Mouse (Mus musculus) mature B cell (primary cell): ENCODE results near the gene Trdn.

Experiments used
- in situ Hi-C: fragments of 300-500 bp; cut with MboI; formaldehyde crosslinking; loops from 2 replicates; pipeline ENCODE4 v1.14.3; 2019

Gene Trdn

DNA sequence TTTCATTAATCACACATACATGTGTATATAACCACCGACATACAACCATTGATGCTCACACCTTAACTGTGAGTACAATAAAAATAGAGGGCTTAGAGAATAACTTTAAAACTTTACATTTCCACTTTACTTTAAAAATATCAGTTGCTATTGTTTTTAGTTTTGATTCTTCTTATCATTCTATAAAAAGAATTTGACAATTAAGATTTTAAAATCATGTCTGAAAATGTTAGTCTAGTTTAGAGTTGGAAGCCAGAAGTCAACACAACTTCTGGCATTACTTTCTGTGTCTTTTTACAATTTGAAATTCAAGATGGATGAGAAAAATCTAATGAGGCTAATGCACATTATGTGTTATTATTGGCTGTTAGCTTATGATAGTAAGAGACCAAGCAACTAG is at the start of gene Trdn:
Gene Trdn (plus strand): TSS at position 301 of the 400 bp plus-strand sequence.
- in situ Hi-C loops, result no loop called here

GRCm38 (mm10) chr10:33060771-33061170 is 19.6 kb upstream of the Trdn start:
- in situ Hi-C loops, result no loop called here

GRCm38 (mm10) chr10:33065566-33065965 is 14.8 kb upstream of the Trdn start:
- in situ Hi-C loops, result no loop called here

DNA sequence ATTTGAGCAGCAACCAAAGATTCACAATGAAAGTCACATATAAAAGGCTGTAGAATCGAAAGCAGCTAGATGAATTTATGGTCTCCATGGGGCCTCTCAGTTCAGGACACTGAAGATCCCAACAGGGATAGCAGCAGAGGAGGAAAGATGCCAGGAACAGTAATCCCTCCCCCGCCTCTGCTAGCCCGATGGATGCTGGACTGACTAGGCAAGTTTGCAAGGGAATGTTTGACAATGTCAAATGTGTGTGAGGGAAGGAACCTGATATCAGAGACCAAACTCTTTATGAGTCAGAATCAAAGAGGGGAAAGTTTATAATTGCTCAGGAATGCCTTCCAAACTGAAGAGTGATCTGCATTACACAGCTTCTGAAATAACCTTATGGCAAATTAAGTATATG is 7.2 kb upstream of the Trdn start:
- in situ Hi-C loops, result no loop called here

DNA sequence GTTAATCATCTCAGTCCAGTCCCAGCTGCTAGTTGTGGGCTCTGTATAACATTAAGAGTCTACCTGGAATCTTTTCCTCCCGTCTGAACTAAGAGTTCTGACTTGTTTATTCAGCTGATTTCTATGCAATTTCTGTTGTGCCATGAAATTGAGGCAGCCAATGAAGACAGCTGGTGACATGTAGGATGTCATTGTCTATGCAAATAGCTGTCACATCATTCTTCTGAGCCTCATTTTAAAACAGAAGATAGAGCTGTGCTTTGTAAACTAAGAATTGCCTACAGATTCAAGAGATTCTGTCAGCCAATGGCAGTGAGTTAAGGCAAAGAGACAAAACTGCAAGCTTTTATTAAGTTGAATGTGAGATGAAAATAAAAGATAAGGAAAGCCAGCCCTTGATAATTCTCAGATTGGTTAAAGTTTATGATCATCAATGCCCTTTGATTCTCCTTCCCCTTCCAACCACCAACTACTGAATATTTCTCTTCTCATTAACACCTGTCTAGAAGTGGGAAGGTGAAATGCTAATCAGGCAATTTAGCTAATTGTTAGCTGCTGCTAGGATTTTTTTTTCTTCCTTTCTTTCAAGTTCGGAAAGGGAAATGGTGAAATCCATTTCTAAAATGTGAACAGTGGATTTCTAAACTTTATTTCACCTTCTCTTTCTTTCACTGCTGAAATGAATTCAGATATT is 1.9 kb downstream of the Trdn start:
- in situ Hi-C loops, result no loop called here

DNA sequence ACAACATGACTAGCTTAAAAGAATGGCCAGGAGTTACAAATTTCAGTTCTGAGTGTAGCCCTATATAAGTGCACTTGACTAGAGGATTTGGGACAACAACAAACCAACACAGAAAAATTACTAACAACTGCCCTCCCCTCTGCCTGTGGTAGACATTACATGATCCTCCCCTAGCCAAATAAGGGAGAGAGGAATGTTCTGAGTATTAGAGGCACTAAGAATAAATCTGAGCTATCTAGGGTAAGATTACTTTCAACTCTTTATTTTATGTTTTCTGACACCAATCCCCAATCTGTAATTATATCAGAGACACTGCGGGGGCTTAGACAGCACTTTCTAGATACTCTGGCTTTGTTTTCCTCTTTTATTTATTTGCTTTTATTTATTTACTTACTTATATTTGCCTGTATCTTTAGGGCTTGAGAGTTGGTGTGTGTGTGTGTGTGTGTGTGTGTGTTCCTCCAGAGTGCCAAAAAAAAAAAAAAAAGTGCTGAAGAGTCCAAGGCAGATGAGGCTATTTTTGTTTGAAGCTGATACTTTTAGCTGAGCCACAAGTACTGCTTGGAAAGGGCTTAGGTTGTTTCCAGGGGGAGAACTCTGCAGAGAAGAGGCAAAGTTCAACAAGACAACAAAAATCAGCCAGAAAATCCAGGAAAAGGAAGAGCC is 2.7 kb downstream of the Trdn start:
- in situ Hi-C loops, result no loop called here

- in situ Hi-C loops, result no loop called here
Observed at GRCm38 (mm10) chr10:33083627-33084158, 3.3 kb downstream of the Trdn start.

DNA sequence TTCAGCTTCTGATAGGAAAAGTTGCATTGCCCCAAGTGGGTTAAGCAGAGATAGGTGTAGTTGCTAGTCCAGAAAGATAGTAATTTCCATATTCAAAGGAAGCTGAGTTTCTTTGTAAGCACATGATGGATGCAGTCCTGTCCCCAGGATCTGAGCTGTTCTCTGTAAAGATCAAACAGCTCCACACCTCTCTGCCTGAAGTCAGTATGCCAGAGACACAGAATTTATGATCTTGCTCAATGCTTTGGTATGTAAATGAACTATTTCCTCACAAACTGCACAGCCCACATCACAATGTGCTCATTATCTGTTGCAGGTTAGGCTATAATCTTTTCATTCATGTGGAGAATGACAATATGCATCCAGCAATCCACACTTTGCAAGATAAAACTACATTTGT is 8.0 kb downstream of the Trdn start:
- in situ Hi-C loops, result no loop called here

GRCm38 (mm10) chr10:33092400-33092799 is 12.0 kb downstream of the Trdn start:
- in situ Hi-C loops, result no loop called here

DNA sequence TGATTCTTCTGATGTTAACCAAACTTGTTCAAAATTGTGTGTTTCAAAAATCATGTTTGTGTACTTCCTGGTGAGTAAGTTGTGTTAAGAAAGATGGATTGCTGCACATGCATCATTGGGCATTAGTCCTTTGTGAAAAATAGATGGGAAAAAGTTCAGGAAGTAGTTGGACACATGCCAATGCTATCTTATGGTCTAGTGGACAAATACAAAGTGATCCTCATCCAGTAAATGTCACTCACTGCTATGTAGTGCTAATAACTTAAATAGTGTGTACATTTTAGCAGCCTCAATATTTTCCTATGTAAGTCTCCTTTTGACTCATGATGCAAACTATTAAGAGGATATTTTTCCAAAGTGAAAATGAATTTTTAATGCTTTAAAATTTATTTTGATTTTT is 27.6 kb downstream of the Trdn start:
- in situ Hi-C loops, result no loop called here

DNA sequence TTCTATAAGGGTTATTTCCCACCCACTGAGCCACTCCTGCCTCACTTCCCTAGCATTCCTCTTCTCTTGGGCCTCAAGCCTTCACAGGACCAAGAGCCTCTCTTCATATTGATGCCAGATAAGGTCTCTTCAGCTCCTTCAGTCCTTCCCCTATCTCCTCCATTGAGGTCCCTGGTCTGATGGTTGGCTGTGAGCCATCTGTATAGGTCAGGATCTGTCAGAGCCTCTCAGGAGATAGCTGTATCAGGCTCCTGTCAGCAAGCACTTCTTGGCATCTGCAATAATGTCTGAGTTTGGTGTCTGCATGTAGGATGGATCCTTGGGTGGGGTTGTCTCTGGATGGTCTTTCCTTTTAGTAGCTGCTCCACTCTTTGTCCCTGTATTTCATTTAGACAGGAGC is 42.7 kb downstream of the Trdn start:
- in situ Hi-C loops, result no loop called here

GRCm38 (mm10) chr10:33144911-33145310 is 64.6 kb downstream of the Trdn start:
- in situ Hi-C loops, result no loop called here

DNA sequence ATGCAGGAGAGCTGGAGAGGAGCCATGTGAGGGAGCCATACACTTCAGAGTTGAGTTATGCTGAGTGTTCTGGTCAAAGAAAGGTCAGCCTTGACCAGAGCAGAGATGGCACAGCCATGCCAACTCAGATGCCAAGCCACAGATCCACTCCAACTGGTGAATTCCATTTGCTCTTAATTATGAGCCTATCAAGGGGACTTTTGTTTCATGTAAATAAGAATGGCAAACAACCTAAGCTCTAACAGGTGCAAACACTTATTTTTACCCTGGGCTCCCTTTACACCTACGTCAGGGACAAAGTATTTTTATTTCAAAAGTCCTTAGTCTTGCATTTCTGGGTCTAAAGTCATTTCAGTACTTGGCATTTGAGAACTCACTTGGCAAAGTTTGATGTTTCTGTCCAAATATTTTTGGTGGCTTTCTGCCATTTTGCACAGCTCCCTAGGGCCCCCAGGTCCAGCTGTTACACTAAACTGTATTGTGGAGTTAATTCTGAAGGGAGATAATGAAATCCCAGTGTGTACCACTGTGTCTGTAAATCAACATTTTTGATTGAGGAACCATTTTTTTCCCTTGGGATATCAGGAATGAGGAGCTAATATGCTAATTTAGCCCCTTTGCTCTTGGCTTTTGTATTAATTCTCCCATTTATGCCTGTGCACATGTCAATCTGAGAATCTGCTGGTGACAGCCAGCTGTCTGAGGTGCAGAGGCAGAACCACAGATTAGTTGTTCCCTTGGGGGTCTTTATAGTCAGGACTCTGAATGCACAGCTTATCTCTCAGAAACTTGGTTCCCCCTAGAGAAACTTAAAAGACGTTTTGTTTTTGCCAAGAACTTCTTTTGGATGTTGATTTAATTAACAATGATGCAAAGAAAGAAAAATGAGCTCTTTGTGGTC is 99.6 kb downstream of the Trdn start:
- in situ Hi-C loops, result no loop called here

DNA sequence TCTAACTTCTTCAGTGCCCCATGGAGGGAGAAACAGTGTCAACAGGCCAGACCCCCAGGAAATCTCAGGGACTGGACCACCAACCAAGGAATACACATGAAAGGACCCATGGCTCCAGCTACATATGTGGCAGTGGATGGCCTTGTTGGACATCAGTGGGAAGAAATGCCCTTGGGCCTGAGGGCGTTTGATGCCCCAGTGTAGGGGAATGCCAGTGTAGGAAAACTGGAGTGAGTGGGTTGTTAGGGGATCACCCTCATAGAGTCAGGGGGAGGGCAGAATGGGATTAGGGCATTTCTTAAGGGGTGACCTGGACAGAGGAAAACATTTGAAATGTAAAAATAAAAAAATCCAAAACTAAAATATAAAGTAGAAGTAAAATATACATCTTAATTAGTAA is 108.7 kb downstream of the Trdn start:
- in situ Hi-C loops, result no loop called here

DNA sequence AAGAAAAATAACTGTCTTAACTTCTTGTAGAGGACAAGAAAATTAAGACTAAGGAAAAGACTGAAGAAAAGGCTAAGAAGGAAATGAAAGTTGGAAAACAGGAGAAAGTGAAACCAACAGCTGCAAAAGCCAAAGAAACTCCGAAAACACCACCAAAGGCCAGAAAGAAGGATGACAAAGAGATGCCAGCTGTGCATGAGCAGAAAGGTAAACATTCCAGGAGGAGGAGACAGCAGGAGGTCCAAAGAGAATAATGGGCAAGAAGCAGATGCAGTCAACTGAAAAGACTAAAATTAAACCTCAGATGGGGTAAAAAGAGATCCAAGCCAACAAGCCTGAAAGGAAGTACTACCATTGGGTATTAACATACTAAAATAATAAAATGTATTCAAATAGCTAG is 115.6 kb downstream of the Trdn start:
- in situ Hi-C loops, result no loop called here

DNA sequence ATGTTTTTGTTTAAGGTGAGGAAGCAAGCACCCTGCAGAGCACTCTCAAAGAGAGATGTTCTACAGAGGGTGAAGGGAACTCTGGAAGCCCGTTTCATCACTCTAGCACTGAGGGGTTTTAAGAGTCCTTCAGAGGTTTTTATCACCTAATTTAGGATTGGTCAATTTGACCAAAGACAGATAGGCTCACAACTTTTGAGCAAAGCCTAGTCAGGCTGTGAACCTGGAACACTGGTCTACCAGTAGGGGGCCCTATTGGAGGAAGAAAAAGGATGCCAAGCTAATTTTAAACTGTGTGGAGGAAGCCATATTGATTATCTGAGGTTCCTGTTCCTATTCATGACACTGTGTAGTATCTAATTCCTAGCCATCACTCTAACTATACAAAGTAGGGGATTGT is 117.9 kb downstream of the Trdn start:
- in situ Hi-C loops, result no loop called here

- in situ Hi-C loops, result no loop called here
Observed at GRCm38 (mm10) chr10:33210411-33210810, 130.1 kb downstream of the Trdn start.

GRCm38 (mm10) chr10:33253911-33254310 is 173.6 kb downstream of the Trdn start:
- in situ Hi-C loops, result no loop called here

DNA sequence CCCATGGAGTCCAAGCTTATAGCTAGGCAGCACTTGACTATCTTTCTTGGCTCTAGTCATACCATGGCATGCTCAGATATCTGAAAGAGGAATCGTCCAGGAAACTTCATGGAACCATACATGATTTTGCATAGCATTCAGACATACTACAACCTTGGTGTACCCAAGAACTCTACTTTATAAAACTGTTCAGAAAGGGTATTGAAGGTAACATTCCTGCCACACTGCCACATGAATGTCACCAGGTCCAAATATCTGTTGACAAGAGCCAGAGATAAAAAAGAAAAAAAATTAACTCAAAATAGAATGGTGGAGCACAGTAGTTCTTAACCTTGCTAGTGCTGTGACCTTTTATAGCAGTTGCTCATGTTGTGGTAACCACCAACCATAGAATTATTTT is 175.8 kb downstream of the Trdn start:
- in situ Hi-C loops, result no loop called here

DNA sequence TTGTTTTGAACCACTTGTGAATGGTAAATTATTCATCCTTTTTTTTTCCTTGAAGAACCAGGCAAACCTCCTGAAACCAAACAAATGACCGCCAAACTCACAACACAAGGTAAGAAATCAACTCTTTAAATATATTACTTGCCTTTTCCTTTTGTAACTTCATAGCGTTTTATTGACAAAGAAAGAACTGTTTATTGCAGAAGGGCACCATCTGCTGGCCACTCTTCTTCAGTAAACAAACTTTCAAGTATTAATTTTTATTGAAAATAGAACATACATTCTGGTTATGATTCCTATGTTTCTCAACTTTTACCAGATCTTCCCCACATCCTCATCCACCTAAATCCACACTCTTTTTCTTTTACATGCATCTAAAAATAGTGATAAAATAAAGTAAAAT is 224.6 kb downstream of the Trdn start:
- in situ Hi-C loops, result no loop called here

GRCm38 (mm10) chr10:33353026-33353425 is 272.7 kb downstream of the Trdn start:
- in situ Hi-C loops, result no loop called here

DNA sequence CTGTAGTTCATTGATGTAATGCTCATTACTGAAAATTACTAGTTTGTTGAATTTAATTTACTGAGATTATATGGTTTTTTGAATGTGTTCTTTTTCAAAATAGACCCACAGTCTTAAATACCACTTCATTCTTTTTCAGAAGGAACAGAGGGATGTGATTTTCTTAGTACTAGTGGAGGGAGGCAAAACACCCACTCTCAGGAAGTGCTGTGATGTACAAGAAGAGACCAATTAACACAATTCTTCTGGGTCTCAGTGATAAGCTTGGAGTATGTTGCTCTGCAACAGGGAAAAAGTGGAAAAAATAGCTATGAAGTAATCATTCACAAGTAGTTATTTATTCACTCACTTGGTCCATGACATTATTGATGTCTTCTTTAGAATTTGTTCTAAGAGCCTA is 286.2 kb downstream of the Trdn start:
- in situ Hi-C loops, result no loop called here

DNA sequence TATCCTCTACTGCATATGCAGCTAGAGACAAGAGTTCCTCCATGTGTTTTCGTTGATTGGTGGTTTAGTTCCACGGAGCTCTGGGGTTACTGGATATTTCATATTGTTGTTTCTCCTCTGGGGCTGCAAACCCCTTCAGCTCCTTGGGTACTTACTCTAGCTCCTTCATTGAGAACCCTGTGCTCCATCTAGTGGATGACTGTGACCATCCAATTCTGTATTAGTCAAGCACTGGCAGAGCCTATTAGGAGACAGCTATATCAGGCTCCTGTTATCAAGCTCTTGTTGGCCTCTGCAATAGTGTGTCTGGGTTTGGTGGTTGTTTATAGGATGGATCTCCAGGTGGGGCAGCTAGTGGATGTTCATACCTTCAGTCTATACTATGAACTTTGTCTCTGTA is 290.2 kb downstream of the Trdn start:
- in situ Hi-C loops, result no loop called here
